Mouse (Mus musculus) bone marrow macrophage, adult 2 months (primary cell): ENCODE results near the gene Chaf1a.

Source experiments
- CTCF ChIP-seq: IDR thresholded peaks from 2 replicates; pipeline ENCODE4 v1.5.1; 2012; ENCODE audit warnings: low read depth, mild to moderate bottlenecking, low read length, moderate library complexity
- POLR2A ChIP-seq: IDR thresholded peaks from 2 replicates; pipeline ENCODE4 v1.6.1; 2012; ENCODE audit warnings: mild to moderate bottlenecking, low read depth, low read length, borderline replicate concordance

DNA sequence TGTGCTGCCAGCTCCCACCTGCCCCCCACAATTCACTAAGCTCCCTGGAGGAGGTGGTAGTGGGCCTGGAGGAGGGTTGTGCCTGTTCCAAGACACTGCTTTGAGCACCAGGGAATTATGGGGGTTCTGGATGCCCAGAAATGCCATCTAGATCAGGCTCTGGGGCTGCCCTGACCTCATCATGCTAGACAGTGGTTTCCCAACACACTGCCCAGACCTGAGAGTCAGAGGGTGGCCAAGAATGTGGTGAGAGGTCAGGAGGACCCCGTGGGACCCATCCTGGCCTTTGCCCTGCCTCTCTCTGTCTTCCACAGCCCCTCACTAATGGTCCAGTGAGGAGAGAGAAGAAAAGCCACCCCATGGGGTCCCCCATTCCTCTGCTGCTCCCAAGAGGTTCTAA is 70.8 kb downstream of the Chaf1a start:
- no peak for TF ChIP-seq CTCF
- no peak for TF ChIP-seq POLR2A
